21 mouse cellular contexts compared by ENCODE assay signal in the genomic region with DNA sequence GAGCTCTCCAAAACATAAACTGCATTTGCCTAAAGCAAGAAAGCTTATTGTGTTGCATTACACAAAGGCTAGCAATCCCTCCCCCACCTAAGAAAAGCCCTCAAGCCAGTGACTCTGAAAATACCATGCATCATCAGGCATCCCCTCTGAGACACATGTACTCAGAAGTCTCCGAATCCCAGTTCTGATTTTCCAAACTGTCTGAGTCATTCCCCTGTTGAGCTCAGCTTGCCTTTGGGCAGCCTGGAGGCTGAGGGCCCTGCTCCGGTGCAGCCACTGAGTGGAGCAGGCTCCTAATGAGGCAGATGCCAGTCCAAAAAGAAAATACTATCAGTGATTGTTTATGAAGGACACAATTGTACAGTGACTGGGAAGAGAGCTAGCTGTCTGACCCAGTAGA.
A peak's percentile ranks its signal among the peaks of the same experiment; 100 is the strongest.
DNase-seq lines count a peak whose midpoint lies in the region; ATAC-seq and TF ChIP-seq lines count a peak whose summit lies in the region.
"Had no signal": no experiment of that assay in that cellular context is flagged by ENCODE, and none has a peak within 500 bp of the region (broad histone marks: within the 10 kb centered on the region; RNA-seq: fewer than 3 reads in every experiment).

No protein-coding gene starts in this region.

- peaks cover 6% of the 10 kb centered on the region for H3K4me1 ChIP-seq in midbrain, embryonic 14.5 days (ENCODE audit: control insufficient read depth, insufficient read depth, low read length)
- H3K4me1 ChIP-seq in midbrain, embryonic 11.5 days (ENCODE audit: control insufficient read depth, insufficient read depth, low read length), result no peaks in the 10 kb centered on the region
- peaks cover 5% of the 10 kb centered on the region; the same call in 1 of the 2 replicates for H3K4me1 ChIP-seq in embryonic fibroblast, embryonic 13.5 days (ENCODE audit: control insufficient read depth, insufficient read depth, low read length)
- H3K4me1 ChIP-seq in forebrain, embryonic 10.5 days, result peaks cover 20% of the 10 kb centered on the region
- 0 out of 2 replicates have a peak, but pooled peaks cover 7% of the 10 kb centered on the region for H3K4me1 ChIP-seq in limb, embryonic 10.5 days
- H3K4me1 ChIP-seq: heart, embryonic 13.5 days had no signal

- 49% methylated on average over 2 of the region's 2 CpGs for WGBS in midbrain, embryonic 14.5 days
- 72% methylated on average over 2 of the region's 2 CpGs for WGBS in midbrain, embryonic 11.5 days
- WGBS in forebrain, embryonic 10.5 days, result 76% methylated on average over 2 of the region's 2 CpGs
- WGBS in limb, embryonic 10.5 days, result 82% methylated on average over 2 of the region's 2 CpGs

- no peak for ATAC-seq in midbrain, embryonic 14.5 days (ENCODE audit: low FRiP score, low TSS enrichment)
- no peak for ATAC-seq in midbrain, embryonic 11.5 days (ENCODE audit: low FRiP score)
- ATAC-seq: activated CD4-positive, CD25-positive, alpha-beta regulatory T cell, adult 4 months; forebrain, embryonic 13.5 days; forebrain, postnatal 0 days; intestine, postnatal 0 days had no signal

- TF ChIP-seq POLR2A in embryonic fibroblast, embryonic 13.5 days (IDR thresholded peaks at IDR 0.05; ENCODE audit: low read depth, low read length), result no peak

- no peak overlapping the region for H3K4me3 ChIP-seq in midbrain, embryonic 14.5 days (replicated peaks; ENCODE audit: low read depth, low read length)
- H3K4me3 ChIP-seq in midbrain, embryonic 11.5 days (ENCODE audit: low read depth, low read length), result no peak overlapping the region
- H3K4me3 ChIP-seq in embryonic fibroblast, embryonic 13.5 days (ENCODE audit: insufficient read depth, low read length), result no peak overlapping the region
- H3K4me3 ChIP-seq in forebrain, embryonic 10.5 days, result no peak overlapping the region
- H3K4me3 ChIP-seq in limb, embryonic 10.5 days, result no peak overlapping the region
- H3K4me3 ChIP-seq: forebrain, embryonic 13.5 days; heart, embryonic 13.5 days; hindbrain, embryonic 15.5 days had no signal

- H3K9me3 ChIP-seq in midbrain, embryonic 14.5 days (ENCODE audit: control insufficient read depth, low read length), result no peaks in the 10 kb centered on the region
- no peaks in the 10 kb centered on the region for H3K9me3 ChIP-seq in midbrain, embryonic 11.5 days (ENCODE audit: control insufficient read depth, low read length)
- H3K9me3 ChIP-seq in forebrain, embryonic 10.5 days, result no peaks in the 10 kb centered on the region
- no peaks in the 10 kb centered on the region for H3K9me3 ChIP-seq in limb, embryonic 10.5 days (replicated peaks)
- H3K9me3 ChIP-seq: forebrain, embryonic 13.5 days; hindbrain, embryonic 15.5 days had no signal

- no peak overlapping the region for H3K27ac ChIP-seq in midbrain, embryonic 14.5 days (replicated peaks; ENCODE audit: low read depth, low read length)
- H3K27ac ChIP-seq in midbrain, embryonic 11.5 days (ENCODE audit: low read depth, low read length), result no peak overlapping the region
- 0 out of 2 replicates have a peak overlapping the region, but pooled peaks have one; percentile 19 for H3K27ac ChIP-seq in embryonic fibroblast, embryonic 13.5 days (ENCODE audit: insufficient read depth, low read length)
- no peak overlapping the region for H3K27ac ChIP-seq in forebrain, embryonic 10.5 days
- H3K27ac ChIP-seq in limb, embryonic 10.5 days, result no peak overlapping the region
- H3K27ac ChIP-seq: forebrain, embryonic 13.5 days; heart, embryonic 13.5 days; hindbrain, embryonic 15.5 days had no signal

- H3K4me2 ChIP-seq in midbrain, embryonic 14.5 days (ENCODE audit: low read length), result no peak overlapping the region
- H3K4me2 ChIP-seq in midbrain, embryonic 11.5 days, result no peak overlapping the region
- H3K4me2 ChIP-seq: forebrain, embryonic 13.5 days; heart, embryonic 13.5 days; hindbrain, embryonic 15.5 days had no signal

- no peak overlapping the region for H3K9ac ChIP-seq in midbrain, embryonic 14.5 days (replicated peaks; ENCODE audit: low read length)
- H3K9ac ChIP-seq in midbrain, embryonic 11.5 days (ENCODE audit: low read length), result no peak overlapping the region
- H3K9ac ChIP-seq: forebrain, embryonic 13.5 days; forebrain, postnatal 0 days; heart, embryonic 13.5 days; hindbrain, embryonic 15.5 days had no signal

- peak; percentile 37 for DNase-seq in midbrain, embryonic 14.5 days
- DNase-seq in midbrain, embryonic 11.5 days (ENCODE audit: low spot score, missing footprints), result no peak
- peak; percentile 50 for DNase-seq in adipocyte (ENCODE audit: low spot score)
- no peak for DNase-seq in forebrain, embryonic 10.5 days (ENCODE audit: extremely low spot score, low spot score)
- no peak for DNase-seq in limb, embryonic 10.5 days (ENCODE audit: low spot score)
- DNase-seq in left cerebral cortex, postnatal 4 days, result no peak
- DNase-seq: adrenal gland, adult 2 months; adrenal gland, postnatal 25 days; cerebellum, adult 11 months; cerebellum, adult 8-10 months; cerebellum, postnatal 25 days; forebrain, postnatal 0 days; gastrocnemius, postnatal 36 days; heart, adult 11 months; heart, postnatal 36 days had no signal

- no peaks in the 10 kb centered on the region for H3K27me3 ChIP-seq in midbrain, embryonic 14.5 days (ENCODE audit: control insufficient read depth, insufficient read depth, low read length)
- H3K27me3 ChIP-seq in midbrain, embryonic 11.5 days (ENCODE audit: control insufficient read depth, insufficient read depth, low read length), result no peaks in the 10 kb centered on the region
- peaks cover 38% of the 10 kb centered on the region for H3K27me3 ChIP-seq in forebrain, embryonic 10.5 days (ENCODE audit: poor library complexity, severe bottlenecking)
- no peaks in the 10 kb centered on the region for H3K27me3 ChIP-seq in limb, embryonic 10.5 days (ENCODE audit: low read depth, poor library complexity, severe bottlenecking)
- H3K27me3 ChIP-seq: heart, embryonic 13.5 days had no signal

- H3K36me3 ChIP-seq in midbrain, embryonic 14.5 days (ENCODE audit: control insufficient read depth, insufficient read depth, low read length), result no peaks in the 10 kb centered on the region
- H3K36me3 ChIP-seq in midbrain, embryonic 11.5 days (ENCODE audit: control insufficient read depth, insufficient read depth, low read length), result no peaks in the 10 kb centered on the region
- no peaks in the 10 kb centered on the region for H3K36me3 ChIP-seq in forebrain, embryonic 10.5 days (replicated peaks)
- H3K36me3 ChIP-seq in limb, embryonic 10.5 days, result no peaks in the 10 kb centered on the region
- H3K36me3 ChIP-seq: heart, embryonic 13.5 days; hindbrain, embryonic 15.5 days had no signal

- TF ChIP-seq CTCF in embryonic fibroblast, embryonic 13.5 days (IDR thresholded peaks at IDR 0.05; ENCODE audit: borderline replicate concordance, insufficient read depth, low read length), result no peak

- intact Hi-C loops in left cerebral cortex, postnatal 4 days (cut with DNase I), result no loop called here

Comparison
In these comparisons a context has a peak if more than half of its experiments do, and no peak if none do; other contexts are left out.
1. DNase-seq: peak in midbrain, embryonic 14.5 days (single experiment) and adipocyte (single experiment); none in midbrain, embryonic 11.5 days (single experiment), forebrain, embryonic 10.5 days (single experiment), limb, embryonic 10.5 days (single experiment) and left cerebral cortex, postnatal 4 days (single experiment).